Mouse (Mus musculus) testis, adult 2 months (tissue): ENCODE data around the gene Card9.

Source experiments
- CTCF ChIP-seq: fragments of 200-500 bp; IDR thresholded peaks from 2 replicates; pipeline ENCODE4 v1.5.1; 2012; ENCODE audit warnings: low read depth, mild to moderate bottlenecking, inconsistent platforms, low read length, moderate library complexity; ENCODE audit not compliant: control insufficient read depth, insufficient read depth, insufficient replicate concordance
- POLR2A ChIP-seq: fragments of 200-500 bp; IDR thresholded peaks from 2 replicates; pipeline ENCODE4 v1.6.1; 2012; ENCODE audit warnings: low read depth, mild to moderate bottlenecking, inconsistent platforms, low read length, moderate library complexity; ENCODE audit not compliant: control insufficient read depth

- no peak for TF ChIP-seq POLR2A
- no peak for TF ChIP-seq CTCF
Observed at GRCm38 (mm10) chr2:26341510-26341981, 19.2 kb downstream of the Card9 start.
